Mouse (Mus musculus) thymus, postnatal 36 days (tissue): ENCODE measurements around the gene Herc1.
A peak's percentile ranks its signal among the peaks of the same experiment; 100 is the strongest.

ENCODE experiments used
- DNase-seq, 2 experiments: peaks; one replicate each; pipeline ENCODE4 v3.0.0; 2022; ENCODE audit warnings: mixed read lengths in 2 of 2

Gene Herc1

GRCm38 (mm10) chr9:66349860-66350787 lies at the start of gene Herc1:
Herc1 (plus strand) TSS chr9:66350450.
- DNase-seq: peak; percentile 94 to 96

GRCm38 (mm10) chr9:66304320-66305090 lies 45.7 kb upstream of the Herc1 start:
- DNase-seq: no peak

- DNase-seq: peak; percentile 42 to 46
These were observed 44.8 kb upstream of the Herc1 start for GRCm38 (mm10) chr9:66305121-66306112.

- no peak for DNase-seq
These were observed 43.8 kb upstream of the Herc1 start for GRCm38 (mm10) chr9:66306414-66306813.

GRCm38 (mm10) chr9:66307341-66307740 lies 42.9 kb upstream of the Herc1 start:
- no peak for DNase-seq

- no peak for DNase-seq
These were observed 41.5 kb upstream of the Herc1 start for GRCm38 (mm10) chr9:66308741-66309140.

- no peak for DNase-seq
These were observed 38.8 kb upstream of the Herc1 start for GRCm38 (mm10) chr9:66311458-66311857.

GRCm38 (mm10) chr9:66316603-66317002 lies 33.6 kb upstream of the Herc1 start:
- DNase-seq: no peak

GRCm38 (mm10) chr9:66322010-66322931 lies 28.0 kb upstream of the Herc1 start:
- no peak for DNase-seq

- no peak for DNase-seq
These were observed 23.4 kb upstream of the Herc1 start for GRCm38 (mm10) chr9:66326879-66327278.

GRCm38 (mm10) chr9:66329474-66329873 lies 20.8 kb upstream of the Herc1 start:
- DNase-seq: no peak

- DNase-seq: no peak
These were observed 19.8 kb upstream of the Herc1 start for GRCm38 (mm10) chr9:66330437-66330836.

- DNase-seq: no peak
These were observed 18.7 kb upstream of the Herc1 start for GRCm38 (mm10) chr9:66331548-66331947.

GRCm38 (mm10) chr9:66332393-66332792 lies 17.9 kb upstream of the Herc1 start:
- DNase-seq: no peak

GRCm38 (mm10) chr9:66337280-66337679 lies 13.0 kb upstream of the Herc1 start:
- DNase-seq: no peak

GRCm38 (mm10) chr9:66338005-66338782 lies 12.1 kb upstream of the Herc1 start:
- no peak for DNase-seq

GRCm38 (mm10) chr9:66339714-66340113 lies 10.5 kb upstream of the Herc1 start:
- no peak for DNase-seq

- DNase-seq: no peak
These were observed 9.7 kb upstream of the Herc1 start for GRCm38 (mm10) chr9:66340394-66341094.

- DNase-seq: no peak
These were observed 2.7 kb upstream of the Herc1 start for GRCm38 (mm10) chr9:66347405-66348035.
